Mouse (Mus musculus): ENCODE measurements at regions not wholly inside any gene's neighbourhood (a gene's known extent, or its start where the extent isn't known, plus 50 kb on each side); places are given as distances from the start of the nearest gene placed in this dataset.

DNA sequence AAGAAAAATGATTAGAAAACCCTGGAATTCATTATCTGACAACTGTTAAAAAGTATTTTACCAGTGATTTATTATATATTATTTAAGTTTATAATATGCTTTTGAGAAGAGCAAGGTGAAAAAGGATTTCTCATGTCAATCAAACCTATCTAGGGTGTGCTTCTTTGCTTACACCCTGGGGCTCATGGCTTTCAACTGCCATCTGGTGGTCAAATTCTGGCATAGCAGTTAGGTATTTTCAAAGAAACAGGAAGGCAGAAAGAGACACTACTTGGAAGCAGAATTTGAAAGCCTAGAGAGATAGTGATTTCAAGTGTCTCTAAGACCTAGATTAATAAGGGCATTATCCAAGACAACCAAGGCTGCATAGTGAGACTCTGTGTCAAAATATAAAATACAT, 167.8 kb upstream of the Amot start:
- no peaks in the 10 kb centered on the region for H3K36me3 ChIP-seq (replicated peaks; ENCODE audit: control insufficient read depth, insufficient read depth, low read depth)
- TF ChIP-seq CTCF (IDR thresholded peaks at IDR 0.05; ENCODE audit: low read depth) (peak; percentile 58), EP300 (IDR thresholded peaks at IDR 0.05; ENCODE audit: low read depth) (no peak)
- ATAC-seq (ENCODE audit: insufficient read depth) (no peak), DNase-seq (ENCODE audit: low read depth in 3 of 3, low spot score in 3 of 3) (peak in 2 of 3 experiments; percentile 0 to 1)
- H3K4me2 ChIP-seq (ENCODE audit: low read depth): no peak overlapping the region
- H3K27me3 ChIP-seq (ENCODE audit: control insufficient read depth, insufficient read depth, low read length): no peaks in the 10 kb centered on the region
- H3K9ac ChIP-seq (replicated peaks): no peak overlapping the region
- H3K9me3 ChIP-seq (ENCODE audit: control insufficient read depth, low read length): no peaks in the 10 kb centered on the region
- no peaks in the 10 kb centered on the region for H3K4me1 ChIP-seq (replicated peaks; ENCODE audit: control insufficient read depth in 2 of 2, insufficient read depth in 2 of 2, low read length in 1 of 2)
- no peak overlapping the region for H3K27ac ChIP-seq
- no peak overlapping the region for H3K4me3 ChIP-seq (ENCODE audit: insufficient read depth in 1 of 2, low read depth in 2 of 2, low read length in 2 of 2)

DNA sequence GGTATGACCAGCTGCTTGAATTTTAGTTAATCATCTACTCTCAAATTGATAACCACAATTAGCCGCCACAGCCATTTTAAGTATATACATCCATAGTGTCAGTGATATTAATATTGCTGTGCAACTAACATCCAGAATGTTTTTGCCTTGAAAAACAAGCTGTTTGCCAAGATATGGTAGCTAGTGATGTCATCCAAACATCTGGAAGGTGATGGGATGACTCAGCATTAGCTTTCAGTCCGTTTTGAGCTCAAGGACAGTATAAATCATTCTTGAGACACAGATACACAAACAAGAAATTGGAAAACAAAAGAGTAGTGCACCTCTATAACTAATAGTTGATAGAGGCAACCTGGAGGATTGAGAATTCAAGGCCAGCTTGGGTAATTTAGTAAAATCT, 146.7 kb upstream of the Amot start:
- H3K9me3 ChIP-seq (ENCODE audit: control insufficient read depth, low read length): no peaks in the 10 kb centered on the region
- no peaks in the 10 kb centered on the region for H3K27me3 ChIP-seq (ENCODE audit: control insufficient read depth, insufficient read depth, low read length)
- no peaks in the 10 kb centered on the region for H3K4me1 ChIP-seq (replicated peaks; ENCODE audit: control insufficient read depth in 2 of 2, insufficient read depth in 2 of 2, low read length in 1 of 2)
- TF ChIP-seq EP300 (IDR thresholded peaks at IDR 0.05; ENCODE audit: low read depth) (no peak), CTCF (IDR thresholded peaks at IDR 0.05; ENCODE audit: low read depth) (no peak)
- no peak overlapping the region for H3K27ac ChIP-seq
- no peak overlapping the region for H3K9ac ChIP-seq (replicated peaks)
- DNase-seq (ENCODE audit: low read depth in 3 of 3, low spot score in 3 of 3): peak in 1 of 3 experiments; percentile 1
- peak; percentile 13; the same call in 1 of the 2 replicates for ATAC-seq (ENCODE audit: insufficient read depth)
- 38% methylated on average over 2 of the region's 2 CpGs for WGBS (ENCODE audit: insufficient replicate concordance)
- H3K4me3 ChIP-seq (ENCODE audit: insufficient read depth in 1 of 2, low read depth in 2 of 2, low read length in 2 of 2): no peak overlapping the region
- H3K4me2 ChIP-seq (ENCODE audit: low read depth): no peak overlapping the region
- H3K36me3 ChIP-seq (replicated peaks; ENCODE audit: control insufficient read depth, insufficient read depth, low read depth): no peaks in the 10 kb centered on the region

DNA sequence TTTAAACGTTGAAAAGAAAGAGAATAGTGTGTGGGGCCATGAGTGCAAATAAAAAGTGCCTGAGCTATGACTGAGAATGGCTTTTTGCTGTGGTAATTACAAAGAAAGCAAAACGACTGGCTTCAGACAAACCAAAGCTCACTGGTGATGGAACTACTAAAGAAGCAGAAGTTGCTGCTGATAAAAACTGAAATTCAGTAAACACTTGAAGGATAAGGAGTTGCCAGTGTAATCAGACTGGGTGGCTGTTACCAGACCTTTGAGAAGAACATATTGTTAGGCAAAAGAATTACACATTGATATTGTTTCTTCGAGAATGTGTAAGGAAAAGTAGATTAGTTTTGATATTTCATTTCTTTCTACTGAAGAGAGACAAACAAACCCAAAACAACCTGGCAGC, 114.7 kb upstream of the Amot start:
- WGBS (ENCODE audit: insufficient replicate concordance): 24% methylated on average over 3 of the region's 3 CpGs
- Histone ChIP-seq H3K9me3 (ENCODE audit: control insufficient read depth, low read length) (no peaks in the 10 kb centered on the region), H3K36me3 (replicated peaks; ENCODE audit: control insufficient read depth, insufficient read depth, low read depth) (no peaks in the 10 kb centered on the region), H3K4me3 (ENCODE audit: insufficient read depth in 1 of 2, low read depth in 2 of 2, low read length in 2 of 2) (no peak overlapping the region), H3K27me3 (ENCODE audit: control insufficient read depth, insufficient read depth, low read length) (no peaks in the 10 kb centered on the region), H3K9ac (replicated peaks) (no peak overlapping the region), H3K27ac (no peak overlapping the region), H3K4me2 (ENCODE audit: low read depth) (no peak overlapping the region), H3K4me1 (replicated peaks; ENCODE audit: control insufficient read depth in 2 of 2, insufficient read depth in 2 of 2, low read length in 1 of 2) (no peaks in the 10 kb centered on the region)
- no peak for DNase-seq (ENCODE audit: low read depth in 3 of 3, low spot score in 3 of 3)
- TF ChIP-seq CTCF (IDR thresholded peaks at IDR 0.05; ENCODE audit: low read depth): no peak
- no peak for TF ChIP-seq EP300 (IDR thresholded peaks at IDR 0.05; ENCODE audit: low read depth)
- ATAC-seq (ENCODE audit: insufficient read depth): no peak

DNA sequence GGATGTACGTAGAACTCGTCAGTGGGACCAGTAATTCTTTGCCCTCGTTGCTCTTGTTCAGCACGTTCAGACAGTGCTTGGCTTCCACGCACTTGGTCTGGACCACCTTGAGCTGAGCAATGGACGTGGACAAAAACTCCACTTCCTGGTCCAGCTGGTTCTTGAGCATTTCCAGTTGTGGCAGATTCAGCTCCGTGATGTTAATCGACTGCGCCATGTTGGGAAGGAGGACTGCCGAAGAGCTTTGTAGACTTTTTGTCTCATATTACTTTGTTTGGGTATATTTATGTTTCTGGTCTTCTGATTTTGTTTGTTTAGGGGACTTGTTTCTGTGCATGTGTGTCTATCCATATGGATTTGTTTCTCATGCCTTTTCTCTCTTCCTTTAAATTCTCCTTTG, 97.1 kb upstream of the Amot start:
- DNase-seq (ENCODE audit: low read depth in 3 of 3, low spot score in 3 of 3) (no peak), ATAC-seq (ENCODE audit: insufficient read depth) (no peak)
- H3K27me3 ChIP-seq (ENCODE audit: control insufficient read depth, insufficient read depth, low read length): no peaks in the 10 kb centered on the region
- WGBS (ENCODE audit: insufficient replicate concordance): 72% methylated on average over 10 of the region's 10 CpGs
- H3K27ac ChIP-seq: no peak overlapping the region
- no peaks in the 10 kb centered on the region for H3K9me3 ChIP-seq (ENCODE audit: control insufficient read depth, low read length)
- H3K4me3 ChIP-seq (ENCODE audit: insufficient read depth in 1 of 2, low read depth in 2 of 2, low read length in 2 of 2): no peak overlapping the region
- no peaks in the 10 kb centered on the region for H3K4me1 ChIP-seq (replicated peaks; ENCODE audit: control insufficient read depth in 2 of 2, insufficient read depth in 2 of 2, low read length in 1 of 2)
- H3K4me2 ChIP-seq (ENCODE audit: low read depth): no peak overlapping the region
- H3K9ac ChIP-seq (replicated peaks): no peak overlapping the region
- no peaks in the 10 kb centered on the region for H3K36me3 ChIP-seq (replicated peaks; ENCODE audit: control insufficient read depth, insufficient read depth, low read depth)
- no peak for TF ChIP-seq EP300 (IDR thresholded peaks at IDR 0.05; ENCODE audit: low read depth)
- no peak for TF ChIP-seq CTCF (IDR thresholded peaks at IDR 0.05; ENCODE audit: low read depth)

DNA sequence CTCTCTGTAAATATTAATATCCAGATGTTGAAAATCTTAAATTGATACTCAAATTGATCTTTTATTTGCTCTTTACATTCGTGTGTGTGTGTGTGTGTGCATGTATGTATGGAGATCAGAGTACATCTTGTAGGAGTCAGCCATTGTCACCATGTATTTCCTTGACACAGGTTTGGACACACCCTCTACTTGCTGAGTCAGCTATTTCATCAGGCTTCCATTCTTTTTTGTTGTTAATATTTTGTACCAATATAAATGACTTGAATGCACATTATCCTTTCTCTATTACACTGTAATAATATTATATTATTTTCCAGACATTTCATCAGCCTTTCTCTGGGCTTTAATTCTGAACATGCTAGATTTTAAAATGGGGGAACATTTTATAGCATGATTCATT, 85.8 kb upstream of the Amot start:
- H3K9me3 ChIP-seq (ENCODE audit: control insufficient read depth, low read length): no peaks in the 10 kb centered on the region
- H3K27ac ChIP-seq: no peak overlapping the region
- H3K4me2 ChIP-seq (ENCODE audit: low read depth): no peak overlapping the region
- H3K36me3 ChIP-seq (replicated peaks; ENCODE audit: control insufficient read depth, insufficient read depth, low read depth): no peaks in the 10 kb centered on the region
- H3K4me1 ChIP-seq (replicated peaks; ENCODE audit: control insufficient read depth in 2 of 2, insufficient read depth in 2 of 2, low read length in 1 of 2): no peaks in the 10 kb centered on the region
- no peak overlapping the region for H3K9ac ChIP-seq (replicated peaks)
- TF ChIP-seq EP300 (IDR thresholded peaks at IDR 0.05; ENCODE audit: low read depth): no peak
- TF ChIP-seq CTCF (IDR thresholded peaks at IDR 0.05; ENCODE audit: low read depth): no peak
- ATAC-seq (ENCODE audit: insufficient read depth): no peak
- H3K4me3 ChIP-seq (ENCODE audit: insufficient read depth in 1 of 2, low read depth in 2 of 2, low read length in 2 of 2): no peak overlapping the region
- H3K27me3 ChIP-seq (ENCODE audit: control insufficient read depth, insufficient read depth, low read length): no peaks in the 10 kb centered on the region
- WGBS (ENCODE audit: insufficient replicate concordance): 33% methylated on average over 1 of the region's 1 CpGs
- no peak for DNase-seq (ENCODE audit: low read depth in 3 of 3, low spot score in 3 of 3)

All from liver, embryonic 14.5 days (tissue).